Mouse (Mus musculus): ENCODE measurements at regions not wholly inside any gene's neighbourhood (a gene's known extent, or its start where the extent isn't known, plus 50 kb on each side); places are given as distances from the start of the nearest gene placed in this dataset.

- Histone ChIP-seq H3K4me2 (ENCODE audit: low read depth, low read length) (no peak overlapping the region), H3K27me3 (ENCODE audit: control insufficient read depth, insufficient read depth, low read length) (no peaks in the 10 kb centered on the region), H3K36me3 (replicated peaks; ENCODE audit: control insufficient read depth, insufficient read depth, low read depth, low read length) (no peaks in the 10 kb centered on the region), H3K4me3 (ENCODE audit: low read depth, low read length) (no peak overlapping the region), H3K9ac (replicated peaks; ENCODE audit: low read length) (no peak overlapping the region), H3K9me3 (replicated peaks; ENCODE audit: control insufficient read depth, low read length) (no peaks in the 10 kb centered on the region), H3K27ac (replicated peaks; ENCODE audit: low read depth, low read length) (no peak overlapping the region), H3K4me1 (ENCODE audit: control insufficient read depth, insufficient read depth, low read length) (no peaks in the 10 kb centered on the region)
- DNase-seq (ENCODE audit: low spot score) (no peak), ATAC-seq (replicated peaks; ENCODE audit: insufficient number of reproducible peaks, low FRiP score, low TSS enrichment, low read depth) (no peak)
- WGBS: 90% methylated on average over 5 of the region's 5 CpGs
Observed at GRCm38 (mm10) chr5:68572816-68573215, 541.2 kb downstream of the Grxcr1 start.

- Histone ChIP-seq H3K9ac (replicated peaks; ENCODE audit: low read length) (no peak overlapping the region), H3K4me3 (ENCODE audit: low read depth, low read length) (no peak overlapping the region), H3K27ac (replicated peaks; ENCODE audit: low read depth, low read length) (no peak overlapping the region), H3K9me3 (replicated peaks; ENCODE audit: control insufficient read depth, low read length) (no peaks in the 10 kb centered on the region), H3K36me3 (replicated peaks; ENCODE audit: control insufficient read depth, insufficient read depth, low read depth, low read length) (no peaks in the 10 kb centered on the region), H3K4me2 (ENCODE audit: low read depth, low read length) (no peak overlapping the region), H3K4me1 (ENCODE audit: control insufficient read depth, insufficient read depth, low read length) (no peaks in the 10 kb centered on the region), H3K27me3 (ENCODE audit: control insufficient read depth, insufficient read depth, low read length) (no peaks in the 10 kb centered on the region)
- ATAC-seq (replicated peaks; ENCODE audit: insufficient number of reproducible peaks, low FRiP score, low TSS enrichment, low read depth) (no peak), DNase-seq (ENCODE audit: low spot score) (no peak)
Observed at GRCm38 (mm10) chr5:68575827-68576226, 544.2 kb downstream of the Grxcr1 start.

DNA sequence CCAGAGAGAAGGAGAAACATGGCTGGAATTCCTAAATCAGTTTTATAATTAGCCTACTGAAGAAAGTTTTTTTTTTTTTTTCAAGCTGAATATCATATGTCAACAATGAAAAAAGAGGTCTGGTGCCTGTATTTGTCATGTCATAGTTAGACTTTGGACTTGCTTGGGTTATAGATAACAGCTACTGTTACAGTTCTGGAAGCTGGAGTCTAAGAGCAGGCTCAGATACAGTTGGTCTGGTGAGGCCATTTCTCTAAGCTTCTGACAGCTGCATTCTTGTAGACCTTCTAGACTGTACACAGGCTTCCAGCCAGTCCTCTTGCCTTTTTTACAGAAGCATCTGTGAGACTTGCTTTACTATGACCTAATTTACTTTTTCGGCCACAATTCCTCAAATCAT, 546.9 kb downstream of the Grxcr1 start:
- no peaks in the 10 kb centered on the region for H3K36me3 ChIP-seq (replicated peaks; ENCODE audit: control insufficient read depth, insufficient read depth, low read depth, low read length)
- 83% methylated on average over 1 of the region's 1 CpGs for WGBS
- H3K27me3 ChIP-seq (ENCODE audit: control insufficient read depth, insufficient read depth, low read length): no peaks in the 10 kb centered on the region
- no peaks in the 10 kb centered on the region for H3K4me1 ChIP-seq (ENCODE audit: control insufficient read depth, insufficient read depth, low read length)
- DNase-seq (ENCODE audit: low spot score) (no peak), ATAC-seq (replicated peaks; ENCODE audit: insufficient number of reproducible peaks, low FRiP score, low TSS enrichment, low read depth) (no peak)
- no peak overlapping the region for H3K4me3 ChIP-seq (ENCODE audit: low read depth, low read length)
- no peak overlapping the region for H3K4me2 ChIP-seq (ENCODE audit: low read depth, low read length)
- H3K9me3 ChIP-seq (replicated peaks; ENCODE audit: control insufficient read depth, low read length): no peaks in the 10 kb centered on the region
- H3K9ac ChIP-seq (replicated peaks; ENCODE audit: low read length): no peak overlapping the region
- no peak overlapping the region for H3K27ac ChIP-seq (replicated peaks; ENCODE audit: low read depth, low read length)

DNA sequence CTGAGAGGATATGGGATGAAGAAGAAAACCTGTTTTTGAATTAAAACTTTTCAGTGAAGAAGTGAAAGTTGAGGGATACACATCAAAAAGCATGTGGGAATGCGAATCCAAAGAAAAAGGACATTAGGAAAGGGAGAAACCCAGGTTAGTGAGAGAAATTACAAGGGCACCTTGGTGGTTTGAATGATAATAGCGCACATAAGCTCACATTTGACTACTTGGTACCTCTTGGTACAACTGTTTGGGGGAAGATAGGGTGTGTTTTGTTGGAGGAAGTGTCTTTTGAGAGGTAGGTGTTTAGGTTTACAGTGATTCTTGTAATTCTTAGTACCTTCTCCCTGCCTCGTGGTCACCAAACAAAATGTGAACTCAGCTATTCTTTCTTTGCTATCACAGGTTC, 560.8 kb downstream of the Grxcr1 start:
- 72% methylated on average over 3 of the region's 3 CpGs for WGBS
- Histone ChIP-seq H3K4me2 (ENCODE audit: low read depth, low read length) (no peak overlapping the region), H3K36me3 (replicated peaks; ENCODE audit: control insufficient read depth, insufficient read depth, low read depth, low read length) (no peaks in the 10 kb centered on the region), H3K27ac (replicated peaks; ENCODE audit: low read depth, low read length) (no peak overlapping the region), H3K27me3 (ENCODE audit: control insufficient read depth, insufficient read depth, low read length) (no peaks in the 10 kb centered on the region), H3K9ac (replicated peaks; ENCODE audit: low read length) (no peak overlapping the region), H3K4me1 (ENCODE audit: control insufficient read depth, insufficient read depth, low read length) (no peaks in the 10 kb centered on the region), H3K4me3 (ENCODE audit: low read depth, low read length) (no peak overlapping the region), H3K9me3 (replicated peaks; ENCODE audit: control insufficient read depth, low read length) (no peaks in the 10 kb centered on the region)
- no peak for DNase-seq (ENCODE audit: low spot score)
- ATAC-seq (replicated peaks; ENCODE audit: insufficient number of reproducible peaks, low FRiP score, low TSS enrichment, low read depth): no peak

DNA sequence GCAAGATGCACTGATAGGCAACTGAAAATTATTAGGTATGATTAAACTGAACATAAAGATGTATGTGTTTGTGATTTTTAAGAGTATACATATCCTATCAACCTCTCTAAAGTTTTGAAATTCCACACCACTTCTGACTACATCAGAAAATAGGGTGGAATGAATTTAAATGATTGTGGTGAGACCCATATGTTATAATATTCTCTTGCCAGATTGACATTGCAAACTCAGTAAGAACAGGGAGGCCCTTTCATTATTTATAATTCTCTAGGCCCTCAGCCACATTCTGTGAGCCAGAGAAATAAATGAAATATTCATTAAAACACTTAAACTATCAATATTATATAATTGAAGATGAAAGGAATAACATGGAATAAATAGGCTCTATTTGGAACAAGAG, 586.8 kb downstream of the Grxcr1 start:
- Histone ChIP-seq H3K9me3 (replicated peaks; ENCODE audit: control insufficient read depth, low read length) (no peaks in the 10 kb centered on the region), H3K4me2 (ENCODE audit: low read depth, low read length) (no peak overlapping the region), H3K9ac (replicated peaks; ENCODE audit: low read length) (no peak overlapping the region), H3K27ac (replicated peaks; ENCODE audit: low read depth, low read length) (no peak overlapping the region), H3K27me3 (ENCODE audit: control insufficient read depth, insufficient read depth, low read length) (no peaks in the 10 kb centered on the region), H3K36me3 (replicated peaks; ENCODE audit: control insufficient read depth, insufficient read depth, low read depth, low read length) (no peaks in the 10 kb centered on the region), H3K4me1 (ENCODE audit: control insufficient read depth, insufficient read depth, low read length) (no peaks in the 10 kb centered on the region), H3K4me3 (ENCODE audit: low read depth, low read length) (no peak overlapping the region)
- ATAC-seq (replicated peaks; ENCODE audit: insufficient number of reproducible peaks, low FRiP score, low TSS enrichment, low read depth) (no peak), DNase-seq (ENCODE audit: low spot score) (no peak)

DNA sequence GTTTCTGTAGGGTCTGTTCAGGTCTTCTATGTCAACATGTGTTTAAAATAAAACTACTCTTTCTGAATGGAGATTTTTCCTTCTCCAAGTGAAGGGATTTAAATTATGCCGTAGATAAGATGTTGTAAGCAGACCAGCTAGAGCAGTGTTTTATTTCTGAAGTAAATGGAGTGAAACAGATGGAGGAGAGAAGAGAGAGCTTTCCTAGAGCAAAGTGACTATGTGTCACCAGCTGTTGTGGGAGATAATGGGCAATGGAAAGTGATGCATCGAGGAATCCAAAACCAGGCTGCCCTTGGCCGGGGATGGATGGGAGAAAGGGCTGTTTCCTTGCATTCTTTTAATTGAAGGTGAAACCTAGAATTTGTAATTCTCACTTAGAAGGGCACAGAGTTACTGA, 603.8 kb downstream of the Grxcr1 start:
- no peaks in the 10 kb centered on the region for H3K9me3 ChIP-seq (replicated peaks; ENCODE audit: control insufficient read depth, low read length)
- H3K27me3 ChIP-seq (ENCODE audit: control insufficient read depth, insufficient read depth, low read length): no peaks in the 10 kb centered on the region
- ATAC-seq (replicated peaks; ENCODE audit: insufficient number of reproducible peaks, low FRiP score, low TSS enrichment, low read depth) (no peak), DNase-seq (ENCODE audit: low spot score) (no peak)
- no peaks in the 10 kb centered on the region for H3K36me3 ChIP-seq (replicated peaks; ENCODE audit: control insufficient read depth, insufficient read depth, low read depth, low read length)
- no peak overlapping the region for H3K9ac ChIP-seq (replicated peaks; ENCODE audit: low read length)
- no peaks in the 10 kb centered on the region for H3K4me1 ChIP-seq (ENCODE audit: control insufficient read depth, insufficient read depth, low read length)
- H3K4me3 ChIP-seq (ENCODE audit: low read depth, low read length): no peak overlapping the region
- WGBS: 90% methylated on average over 3 of the region's 3 CpGs
- no peak overlapping the region for H3K4me2 ChIP-seq (ENCODE audit: low read depth, low read length)
- H3K27ac ChIP-seq (replicated peaks; ENCODE audit: low read depth, low read length): no peak overlapping the region

DNA sequence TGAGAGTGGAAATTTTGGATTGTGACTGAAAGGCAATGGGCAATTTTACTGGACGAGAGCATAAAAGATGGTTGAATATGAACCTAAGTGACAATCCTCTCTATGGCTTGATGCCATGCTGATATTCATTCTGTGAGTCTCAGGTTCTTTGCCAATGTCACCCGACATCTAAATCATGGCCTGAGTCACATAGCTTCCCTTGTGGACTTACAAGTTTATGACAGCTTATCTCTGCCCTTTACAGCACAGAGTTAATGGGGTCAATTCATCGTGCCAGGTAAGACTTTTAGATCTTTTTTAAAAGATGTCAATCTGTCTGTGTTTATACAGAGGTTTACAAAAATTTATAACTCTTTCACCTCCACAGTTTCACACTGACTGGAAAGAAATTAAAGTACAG, 641.2 kb downstream of the Grxcr1 start:
- DNase-seq (ENCODE audit: low spot score): no peak
- Histone ChIP-seq H3K36me3 (replicated peaks; ENCODE audit: control insufficient read depth, insufficient read depth, low read depth, low read length) (no peaks in the 10 kb centered on the region), H3K27ac (replicated peaks; ENCODE audit: low read depth, low read length) (no peak overlapping the region), H3K9ac (replicated peaks; ENCODE audit: low read length) (no peak overlapping the region), H3K4me3 (ENCODE audit: low read depth, low read length) (no peak overlapping the region), H3K4me1 (ENCODE audit: control insufficient read depth, insufficient read depth, low read length) (no peaks in the 10 kb centered on the region), H3K27me3 (ENCODE audit: control insufficient read depth, insufficient read depth, low read length) (no peaks in the 10 kb centered on the region), H3K4me2 (ENCODE audit: low read depth, low read length) (no peak overlapping the region), H3K9me3 (replicated peaks; ENCODE audit: control insufficient read depth, low read length) (no peaks in the 10 kb centered on the region)
- no peak for ATAC-seq (replicated peaks; ENCODE audit: insufficient number of reproducible peaks, low FRiP score, low TSS enrichment, low read depth)
- 86% methylated on average over 3 of the region's 3 CpGs for WGBS

DNA sequence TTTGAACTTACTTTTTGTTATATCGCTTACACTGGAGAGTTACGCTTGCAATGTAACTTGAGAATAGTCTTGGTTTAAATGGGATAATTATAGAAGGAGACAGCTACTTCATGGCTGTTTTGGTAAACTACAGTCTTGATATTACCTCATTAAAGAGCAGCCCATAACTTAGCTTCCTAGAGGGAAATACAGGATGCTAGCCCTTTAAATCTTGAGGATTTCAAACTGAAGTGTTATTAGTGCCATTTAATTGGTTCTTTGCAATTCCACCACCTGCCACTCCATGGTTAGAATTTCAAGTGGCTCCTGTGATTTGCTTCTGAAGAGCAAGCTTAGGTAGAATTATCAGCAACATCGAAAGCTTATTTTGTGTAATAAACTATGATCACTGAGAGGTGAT, 640.1 kb downstream of the Kctd8 start:
- Histone ChIP-seq H3K4me1 (ENCODE audit: control insufficient read depth, insufficient read depth, low read length) (no peaks in the 10 kb centered on the region), H3K9me3 (replicated peaks; ENCODE audit: control insufficient read depth, low read length) (no peaks in the 10 kb centered on the region), H3K4me2 (ENCODE audit: low read depth, low read length) (no peak overlapping the region), H3K27me3 (ENCODE audit: control insufficient read depth, insufficient read depth, low read length) (no peaks in the 10 kb centered on the region), H3K27ac (replicated peaks; ENCODE audit: low read depth, low read length) (no peak overlapping the region), H3K36me3 (replicated peaks; ENCODE audit: control insufficient read depth, insufficient read depth, low read depth, low read length) (no peaks in the 10 kb centered on the region), H3K4me3 (ENCODE audit: low read depth, low read length) (no peak overlapping the region), H3K9ac (replicated peaks; ENCODE audit: low read length) (no peak overlapping the region)
- WGBS: 47% methylated on average over 3 of the region's 3 CpGs
- DNase-seq (ENCODE audit: low spot score) (no peak), ATAC-seq (replicated peaks; ENCODE audit: insufficient number of reproducible peaks, low FRiP score, low TSS enrichment, low read depth) (no peak)

Data from embryonic facial prominence, embryonic 11.5 days (tissue).